Comparison of ENCODE assay signal across 18 mouse cellular contexts in the genomic region with DNA sequence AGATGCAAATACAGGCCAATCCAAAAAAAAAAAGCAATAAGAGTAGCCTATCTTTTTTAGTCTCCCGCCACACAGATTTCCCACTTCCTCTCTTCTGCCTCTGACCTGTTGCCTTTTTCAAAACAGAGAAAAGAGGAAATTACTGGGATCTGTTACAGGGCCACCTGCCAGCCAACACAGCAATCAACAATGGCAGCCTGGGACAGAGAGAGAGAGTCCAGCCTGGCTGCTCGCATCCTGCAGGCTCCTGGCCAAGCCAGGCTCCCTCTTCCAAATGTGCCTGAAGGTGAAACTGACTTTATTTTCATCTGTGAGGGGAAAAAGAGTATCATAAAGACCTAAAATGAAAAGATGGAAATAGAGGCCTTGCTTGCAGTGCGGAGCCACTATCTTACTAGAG. TPM values are rescaled to one million over a fixed set of nuclear protein-coding genes. Genes with fewer than 3 reads are reported as not detected.
DNase-seq lines count a peak whose midpoint lies in the region; TF ChIP-seq lines count a peak whose summit lies in the region.
"Had no signal": no experiment of that assay in that cellular context is flagged by ENCODE, and none has a peak within 500 bp of the region (broad histone marks: within the 10 kb centered on the region; RNA-seq: fewer than 3 reads in every experiment).

No protein-coding gene starts in this region.

- no peak for TF ChIP-seq CTCF in gastrocnemius, adult 2 months (IDR thresholded peaks at IDR 0.05)
- TF ChIP-seq CTCF in left cerebral cortex, adult 2 months (IDR thresholded peaks at IDR 0.05): no peak

- no peak overlapping the region for H3K4me3 ChIP-seq in gastrocnemius, adult 2 months
- no peak overlapping the region for H3K4me3 ChIP-seq in left cerebral cortex, adult 2 months
- H3K4me3 ChIP-seq: forebrain, embryonic 12.5 days had no signal

- no peak overlapping the region for H3K27ac ChIP-seq in gastrocnemius, adult 2 months
- H3K27ac ChIP-seq in left cerebral cortex, adult 2 months: no peak overlapping the region
- H3K27ac ChIP-seq: forebrain, embryonic 12.5 days had no signal

- intact Hi-C loops in gastrocnemius, adult 2 months (cut with DNase I): no loop called here
- intact Hi-C loops in gastrocnemius, postnatal 36 days (cut with DNase I): no loop called here
- intact Hi-C loops in left cerebral cortex, adult 2 months (cut with DNase I): no loop called here

- DNase-seq in adrenal gland, postnatal 14 days: peak; percentile 39
- DNase-seq in adrenal gland, adult 18-20 months (ENCODE audit: low spot score in 2 of 2): no peak
- peak; percentile 32 for DNase-seq in gastrocnemius, adult 2 months
- no peak for DNase-seq in gastrocnemius, postnatal 36 days
- peak; percentile 8 for DNase-seq in kidney, postnatal 14 days
- no peak for DNase-seq in kidney, postnatal 4 days
- DNase-seq in left cerebral cortex, adult 2 months (ENCODE audit: extremely low spot score in 1 of 2, low spot score in 2 of 2): no peak
- DNase-seq in yolk sac, embryonic 10.5 days (ENCODE audit: low spot score): no peak
- DNase-seq: kidney, adult 11 months; liver; liver, postnatal 0 days; lung, postnatal 14 days; right cerebral cortex, adult 18-20 months had no signal

RNA-seq across cellular contexts. Expression of gene Irx6, which starts 29.3 kb away (rescaled TPM):
- total RNA-seq in adrenal gland, postnatal 14 days (2021): not detected in 2 replicates
- total RNA-seq in adrenal gland, adult 18-20 months (2021): not detected
- not detected for total RNA-seq in gastrocnemius, adult 2 months (2021)
- total RNA-seq in gastrocnemius, postnatal 36 days (2021): not detected
- under 1 TPM; 0.11 to 0.14 TPM for total RNA-seq in left cerebral cortex, adult 2 months (2021)
- total RNA-seq: adrenal gland, postnatal 36 days; granulocyte monocyte progenitor cell, adult 5-6 weeks; megakaryocyte-erythroid progenitor cell, adult 5-6 weeks; MEL had no signal

Comparison
In these comparisons a context has a peak if more than half of its experiments do, and no peak if none do; other contexts are left out.
1. DNase-seq: peak in adrenal gland, postnatal 14 days (single experiment), gastrocnemius, adult 2 months (single experiment) and kidney, postnatal 14 days (single experiment); none in adrenal gland, adult 18-20 months (0 of 2), gastrocnemius, postnatal 36 days (0 of 2), kidney, postnatal 4 days (0 of 2), left cerebral cortex, adult 2 months (0 of 2) and yolk sac, embryonic 10.5 days (single experiment).